Mouse (Mus musculus): ENCODE data around the gene Alpl.

- no peak for TF ChIP-seq CTCF (IDR thresholded peaks at IDR 0.05; ENCODE audit: control insufficient read depth, insufficient read depth, insufficient replicate concordance, low read depth, low read length)
- TF ChIP-seq POLR2A (IDR thresholded peaks at IDR 0.05; ENCODE audit: control insufficient read depth, low read depth, low read length): no peak
Observed at GRCm38 (mm10) chr4:137830380-137830779, 34.2 kb upstream of the Alpl start.

All from testis, adult 2 months (tissue).